Mouse (Mus musculus) kidney, adult 2 months (tissue): ENCODE measurements around the gene Traf7.

ENCODE experiments used
- CTCF ChIP-seq: fragments of 200-500 bp; conservative IDR thresholded peaks from 2 replicates; pipeline ENCODE4 v1.5.1; 2011; ENCODE audit warnings: low read depth, mild to moderate bottlenecking, control low read depth, low read length, moderate library complexity, mixed read lengths; ENCODE audit not compliant: insufficient read depth, insufficient read length
- POLR2A ChIP-seq: fragments of 200-500 bp; IDR thresholded peaks from one replicate; pipeline ENCODE4 v1.6.1; 2011; ENCODE audit warnings: low read depth, low read length, control low read depth

DNA sequence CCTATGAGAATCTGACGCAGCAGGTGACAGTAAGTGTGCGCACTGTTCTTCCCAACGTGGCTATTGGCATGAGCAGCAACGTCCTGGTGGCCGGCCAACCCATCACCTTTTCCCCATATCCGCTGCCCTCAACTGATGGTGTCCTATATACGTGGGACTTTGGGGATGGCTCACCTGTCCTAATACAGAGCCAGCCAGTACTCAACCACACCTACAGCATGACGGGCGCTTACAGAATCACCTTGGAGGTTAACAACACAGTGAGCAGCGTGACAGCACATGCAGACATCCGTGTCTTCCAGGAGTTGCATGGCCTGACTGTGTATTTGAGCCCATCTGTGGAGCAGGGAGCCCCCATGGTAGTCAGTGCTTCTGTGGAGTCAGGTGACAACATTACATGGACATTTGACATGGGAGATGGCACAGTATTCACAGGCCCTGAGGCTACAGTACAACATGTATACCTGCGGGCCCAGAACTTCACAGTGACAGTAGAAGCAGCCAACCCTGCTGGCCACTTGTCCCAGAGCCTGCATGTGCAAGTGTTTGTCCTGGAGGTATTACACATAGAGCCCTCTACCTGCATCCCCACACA, 45.0 kb upstream of the Traf7 start:
- TF ChIP-seq POLR2A: no peak
- TF ChIP-seq CTCF: no peak
